Mouse (Mus musculus) limb, embryonic 12.5 days (tissue): ENCODE measurements at regions not wholly inside any gene's neighbourhood (a gene's known extent, or its start where the extent isn't known, plus 50 kb on each side); places are given as distances from the start of the nearest gene placed in this dataset.
A peak's percentile ranks its signal among the peaks of the same experiment; 100 is the strongest.

Source experiments
- ATAC-seq: fragments of 200-750 bp; cut with Nextera tagmentation; 2 replicates; pipeline ENCODE4 v1.8.0; 2017; ENCODE audit warnings: low read depth, moderate TSS enrichment; ENCODE audit not compliant: insufficient number of reproducible peaks, insufficient read depth, low FRiP score, low TSS enrichment
- H3K27ac ChIP-seq: fragments of 300-500 bp; sonication (generic); 2 replicates; pipeline ENCODE4 v1.5.1; 2016; ENCODE audit warnings: mild to moderate bottlenecking, moderate library complexity
- H3K27me3 ChIP-seq: fragments of 300-500 bp; sonication (generic); 2 replicates; pipeline ENCODE4 v1.6.1; 2016; ENCODE audit warnings: mild to moderate bottlenecking, moderate library complexity
- H3K36me3 ChIP-seq: fragments of 300-500 bp; sonication (generic); 2 replicates; pipeline ENCODE4 v1.6.1; 2016; ENCODE audit warnings: mild to moderate bottlenecking, moderate library complexity
- H3K4me1 ChIP-seq: fragments of 300-500 bp; sonication (generic); replicated peaks from 2 replicates; pipeline ENCODE4 v1.6.1; 2016
- H3K4me2 ChIP-seq: fragments of 300-500 bp; sonication (generic); 2 replicates; pipeline ENCODE4 v1.6.1; 2016; ENCODE audit warnings: mild to moderate bottlenecking, moderate library complexity
- H3K4me3 ChIP-seq: fragments of 300-500 bp; sonication (generic); replicated peaks from 2 replicates; pipeline ENCODE4 v1.5.1; 2016; ENCODE audit warnings: mild to moderate bottlenecking
- H3K9ac ChIP-seq: fragments of 300-500 bp; sonication (generic); replicated peaks from 2 replicates; pipeline ENCODE4 v1.6.1; 2016; ENCODE audit warnings: mild to moderate bottlenecking, moderate library complexity
- H3K9me3 ChIP-seq: fragments of 300-500 bp; sonication (generic); 2 replicates; pipeline ENCODE4 v1.6.1; 2016; ENCODE audit warnings: mild to moderate bottlenecking, moderate library complexity
- WGBS: fragments of 180-500 bp; shearing (Covaris S2); methylation state at CpG from one replicate; pipeline ENCODE4 v1.1.7; 2016; 5-methylcytosine and 5-hydroxymethylcytosine counted together

DNA sequence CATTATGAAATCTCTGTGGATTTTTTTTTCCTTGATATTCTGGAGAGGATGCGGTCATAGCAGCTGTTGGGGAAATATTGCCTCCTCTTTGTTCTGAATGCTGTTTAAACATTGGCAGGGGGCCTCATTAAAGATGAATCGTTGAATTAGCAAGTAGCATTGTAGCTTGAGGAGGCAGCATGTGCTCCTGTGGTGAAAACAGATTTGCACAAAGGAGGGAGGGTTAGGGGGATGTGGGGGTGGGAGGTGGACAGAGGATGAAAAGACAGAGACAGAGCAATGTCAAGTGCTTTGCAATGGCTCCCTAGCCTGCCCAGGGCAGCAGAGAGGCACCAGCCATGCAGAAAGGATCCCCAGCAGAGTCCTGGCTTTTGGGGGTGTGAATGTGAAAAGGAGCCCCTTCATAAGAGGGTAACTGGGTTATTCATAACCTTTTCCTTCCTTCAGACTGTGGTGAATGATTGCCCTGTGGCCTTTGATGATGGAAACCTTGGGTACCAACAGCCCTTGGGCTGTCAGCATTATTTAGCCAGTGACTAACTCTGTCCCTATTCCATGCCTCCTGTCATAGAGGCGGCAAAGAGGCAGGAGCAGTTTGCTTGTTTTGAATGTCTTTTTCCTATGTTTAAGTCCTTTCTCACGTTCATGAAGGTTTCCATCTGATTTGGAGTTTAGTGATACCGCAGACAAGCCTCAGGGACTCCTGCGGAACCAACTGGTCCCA lies 1541.6 kb upstream of the Gulo start:
- Histone ChIP-seq H3K9me3 (peaks cover 7% of the 10 kb centered on the region; the same call in 1 of the 2 replicates), H3K27me3 (no peaks in the 10 kb centered on the region), H3K4me1 (0 out of 2 replicates have a peak, but pooled peaks cover 5% of the 10 kb centered on the region), H3K27ac (no peak overlapping the region), H3K36me3 (no peaks in the 10 kb centered on the region), H3K9ac (no peak overlapping the region), H3K4me3 (no peak overlapping the region), H3K4me2 (no peak overlapping the region)
- no peak for ATAC-seq
- WGBS: 64% methylated on average over 6 of the region's 6 CpGs

DNA sequence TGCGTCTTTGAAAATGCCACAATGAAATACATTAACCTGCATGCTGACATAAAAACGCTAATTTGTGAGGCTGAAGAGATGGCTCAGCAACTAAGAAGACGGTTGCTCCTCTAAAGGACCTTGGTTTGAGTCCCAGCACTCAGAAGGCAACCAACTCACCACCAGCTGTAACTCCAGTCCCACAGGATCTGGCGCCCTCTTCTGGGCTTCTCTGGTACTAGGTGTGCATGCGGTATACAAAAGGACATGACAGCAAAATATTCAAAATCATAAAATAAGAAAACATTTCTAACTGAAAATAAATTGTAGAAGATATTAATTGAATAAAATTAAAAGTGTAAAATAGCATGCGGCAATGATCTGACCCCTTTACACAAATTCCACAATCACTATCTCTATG lies 1539.7 kb upstream of the Gulo start:
- Histone ChIP-seq H3K27me3 (no peaks in the 10 kb centered on the region), H3K4me3 (no peak overlapping the region), H3K4me1 (peaks cover 13% of the 10 kb centered on the region), H3K27ac (no peak overlapping the region), H3K36me3 (no peaks in the 10 kb centered on the region), H3K4me2 (no peak overlapping the region), H3K9ac (no peak overlapping the region), H3K9me3 (peaks cover 11% of the 10 kb centered on the region)
- 86% methylated on average over 6 of the region's 6 CpGs for WGBS
- no peak for ATAC-seq

DNA sequence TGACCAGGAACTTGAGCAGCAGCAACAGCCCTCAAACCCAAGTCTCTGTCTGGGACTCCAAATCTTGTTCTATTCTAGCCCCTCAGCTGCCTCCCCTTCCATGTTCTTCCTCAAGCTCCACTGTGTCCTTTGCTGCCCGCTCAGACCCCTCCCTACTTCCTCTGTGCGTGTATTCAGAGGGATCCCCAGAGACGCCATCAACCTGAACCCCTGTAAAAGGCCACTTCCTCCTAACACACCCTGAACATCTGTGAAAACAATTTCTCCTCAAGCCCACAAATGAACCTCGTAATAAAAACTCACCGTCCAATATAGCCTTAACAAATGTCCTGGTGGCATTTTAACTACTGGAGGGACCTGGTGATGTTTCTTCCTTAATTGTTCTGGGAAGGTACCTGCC lies 1536.0 kb upstream of the Gulo start:
- Histone ChIP-seq H3K27me3 (no peaks in the 10 kb centered on the region), H3K9ac (no peak overlapping the region), H3K4me1 (peaks cover 16% of the 10 kb centered on the region), H3K4me3 (no peak overlapping the region), H3K36me3 (no peaks in the 10 kb centered on the region), H3K27ac (peak overlapping the region; percentile 45; the same call in 1 of the 2 replicates), H3K4me2 (no peak overlapping the region), H3K9me3 (peaks cover 21% of the 10 kb centered on the region)
- WGBS: 25% methylated on average over 5 of the region's 5 CpGs
- ATAC-seq: no peak

DNA sequence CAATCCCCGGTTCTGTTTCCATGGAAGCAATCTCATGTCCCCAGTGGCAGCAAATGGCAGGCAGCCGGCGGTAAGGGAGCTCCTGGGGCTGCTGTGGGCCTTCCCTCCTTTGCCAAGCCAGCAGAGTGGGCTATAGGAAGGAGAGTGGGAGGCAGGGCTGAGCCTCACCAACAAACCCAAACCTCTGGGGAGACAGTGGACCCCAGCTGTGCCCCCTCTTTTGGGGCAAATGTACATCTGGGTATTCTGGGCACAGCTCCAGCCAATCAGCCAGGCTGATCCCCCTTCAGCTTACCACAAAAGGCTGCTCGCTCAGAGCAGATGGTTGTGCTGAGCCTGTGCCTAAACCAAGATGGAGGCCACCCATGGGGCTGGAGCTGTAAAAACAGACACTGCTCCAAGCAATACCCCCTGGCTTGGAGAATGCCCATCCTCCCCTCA lies 1532.3 kb upstream of the Gulo start:
- no peak; the same call in 1 of the 2 replicates for ATAC-seq
- Histone ChIP-seq H3K27me3 (no peaks in the 10 kb centered on the region), H3K4me3 (no peak overlapping the region), H3K36me3 (no peaks in the 10 kb centered on the region), H3K9me3 (peaks cover 15% of the 10 kb centered on the region), H3K27ac (peak overlapping the region; percentile 8; the same call in 1 of the 2 replicates), H3K4me1 (peaks cover 29% of the 10 kb centered on the region), H3K4me2 (no peak overlapping the region), H3K9ac (no peak overlapping the region)
- WGBS: 48% methylated on average over 4 of the region's 4 CpGs

DNA sequence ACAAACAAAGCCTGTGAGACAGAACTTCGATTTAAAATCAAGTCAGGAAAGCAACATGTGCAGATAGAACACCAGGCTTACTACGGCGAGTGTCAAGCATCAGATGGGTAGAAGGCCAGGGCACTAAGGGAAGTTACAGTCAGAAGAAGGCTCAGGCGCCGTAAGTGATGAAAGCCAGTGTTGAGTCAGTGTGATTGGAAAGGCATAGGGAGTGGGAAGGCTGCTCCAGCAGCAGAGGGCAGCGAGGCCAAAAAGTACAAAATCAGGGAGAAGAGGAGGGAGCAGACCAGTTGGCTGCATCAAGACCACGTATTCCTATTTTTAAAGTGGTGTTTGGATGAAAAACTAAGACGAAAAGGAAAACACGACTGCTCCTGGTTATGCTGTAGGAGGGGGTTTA lies 1529.7 kb upstream of the Gulo start:
- no peak overlapping the region for H3K4me3 ChIP-seq
- WGBS: 70% methylated on average over 9 of the region's 9 CpGs
- H3K36me3 ChIP-seq: no peaks in the 10 kb centered on the region
- no peak overlapping the region for H3K4me2 ChIP-seq
- H3K9me3 ChIP-seq: peaks cover 9% of the 10 kb centered on the region
- H3K4me1 ChIP-seq: peaks cover 19% of the 10 kb centered on the region
- H3K27me3 ChIP-seq: no peaks in the 10 kb centered on the region
- ATAC-seq: no peak
- H3K9ac ChIP-seq: no peak overlapping the region
- H3K27ac ChIP-seq: no peak overlapping the region

DNA sequence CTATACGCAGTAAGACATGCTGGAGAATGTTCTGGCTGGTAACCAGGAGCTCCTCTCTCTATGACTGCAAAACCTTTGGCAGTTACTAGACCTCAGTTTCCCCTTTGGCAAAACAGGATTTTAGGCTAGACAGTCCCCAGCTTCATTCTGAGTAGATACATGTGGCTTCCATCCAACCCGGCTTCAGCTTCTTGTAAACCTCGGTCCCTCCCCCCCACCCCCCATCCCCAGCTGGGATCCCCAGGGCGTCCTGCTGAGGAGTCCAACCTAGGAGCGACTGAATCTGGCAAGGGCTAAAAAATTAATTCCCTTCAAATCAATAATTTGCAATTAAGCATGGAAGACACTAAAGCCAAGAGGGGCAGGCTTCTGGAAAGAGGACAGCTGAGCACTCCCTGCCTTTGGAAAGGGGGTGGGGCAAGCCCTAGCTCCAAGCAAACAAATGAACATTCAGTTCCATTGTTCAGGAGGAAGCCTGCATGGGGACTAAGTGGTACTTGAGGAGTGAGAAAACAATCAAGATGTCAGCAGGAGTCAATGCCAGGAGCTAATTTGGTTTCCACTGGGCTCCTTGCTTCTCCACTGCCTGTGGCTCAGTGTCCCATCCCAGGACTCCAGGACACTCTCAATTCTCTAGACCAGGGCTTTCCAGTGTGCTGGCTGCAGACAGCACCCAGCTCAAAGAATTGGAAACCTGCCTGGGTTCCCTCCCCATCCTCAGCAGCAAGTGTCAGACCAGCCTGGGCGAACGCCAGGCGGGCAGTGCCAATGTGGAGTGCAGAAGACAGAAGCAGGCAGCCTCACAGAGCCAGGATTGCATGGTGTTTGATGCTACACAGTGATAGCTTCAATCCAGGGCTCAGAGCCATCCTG lies 1528.0 kb upstream of the Gulo start:
- H3K4me3 ChIP-seq: no peak overlapping the region
- ATAC-seq: no peak
- no peak overlapping the region for H3K4me2 ChIP-seq
- no peak overlapping the region for H3K27ac ChIP-seq
- H3K27me3 ChIP-seq: no peaks in the 10 kb centered on the region
- 51% methylated on average over 8 of the region's 8 CpGs for WGBS
- H3K9me3 ChIP-seq: no peaks in the 10 kb centered on the region
- no peaks in the 10 kb centered on the region for H3K36me3 ChIP-seq
- H3K9ac ChIP-seq: no peak overlapping the region
- peaks cover 19% of the 10 kb centered on the region for H3K4me1 ChIP-seq

DNA sequence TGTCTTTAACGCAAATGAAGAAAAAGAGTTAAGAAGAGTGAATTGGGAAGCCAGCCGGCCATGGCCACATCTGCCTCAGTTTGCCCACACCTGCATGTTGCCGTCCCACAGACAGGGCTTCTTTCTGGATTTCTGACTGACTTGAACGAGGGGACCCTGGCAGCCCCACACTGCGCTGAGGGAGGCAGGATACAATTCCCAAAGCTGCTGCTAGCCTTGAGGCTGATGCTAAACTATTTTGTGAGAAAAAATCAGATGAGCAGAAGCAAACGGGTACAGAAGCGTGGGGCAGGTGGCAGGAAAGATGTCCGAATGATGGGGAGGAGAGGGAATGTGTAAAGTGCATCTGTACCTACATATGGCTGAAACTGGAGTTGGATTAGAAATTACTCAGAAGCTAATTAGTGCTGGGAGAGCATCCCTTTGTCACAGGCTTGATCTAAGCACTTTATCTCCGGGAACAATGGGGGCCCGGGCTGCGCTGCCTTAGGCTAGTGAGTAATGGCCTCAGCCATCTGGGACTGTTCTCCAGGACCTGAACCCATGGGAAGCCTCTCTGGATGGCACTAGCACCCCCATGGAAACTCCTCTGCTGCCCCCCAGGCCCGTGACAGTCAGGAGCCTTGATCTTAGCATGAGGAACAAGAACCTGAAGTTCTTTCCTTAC lies 1497.9 kb upstream of the Gulo start:
- Histone ChIP-seq H3K4me1 (no peaks in the 10 kb centered on the region), H3K4me3 (no peak overlapping the region), H3K4me2 (no peak overlapping the region), H3K36me3 (no peaks in the 10 kb centered on the region), H3K9me3 (no peaks in the 10 kb centered on the region), H3K27me3 (no peaks in the 10 kb centered on the region; the same call in 1 of the 2 replicates), H3K27ac (no peak overlapping the region), H3K9ac (no peak overlapping the region)
- no peak for ATAC-seq
- WGBS: 82% methylated on average over 12 of the region's 12 CpGs

DNA sequence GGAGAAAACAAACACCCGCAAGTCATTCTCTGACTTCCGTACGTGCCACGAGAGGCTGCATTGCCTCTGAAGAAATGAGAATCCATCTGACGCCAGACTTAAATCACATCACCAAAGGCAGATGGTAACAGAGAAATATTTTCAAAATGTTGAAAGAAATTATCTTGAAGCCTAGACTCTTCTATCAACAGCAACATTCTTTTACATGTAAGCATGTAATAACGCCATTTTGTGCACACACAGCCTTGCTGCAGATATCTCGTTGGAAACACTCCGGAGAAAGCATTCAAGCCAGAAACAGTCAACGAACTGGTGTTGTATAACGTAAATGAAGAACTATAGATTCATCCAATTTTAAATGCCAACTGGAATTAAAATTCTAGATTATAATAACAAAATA lies 1483.1 kb upstream of the Gulo start:
- WGBS: 95% methylated on average over 10 of the region's 10 CpGs
- Histone ChIP-seq H3K4me1 (no peaks in the 10 kb centered on the region; the same call in 1 of the 2 replicates), H3K4me2 (no peak overlapping the region), H3K27me3 (no peaks in the 10 kb centered on the region), H3K4me3 (no peak overlapping the region), H3K27ac (no peak overlapping the region), H3K9ac (no peak overlapping the region), H3K36me3 (no peaks in the 10 kb centered on the region), H3K9me3 (no peaks in the 10 kb centered on the region; the same call in 1 of the 2 replicates)
- ATAC-seq: no peak

DNA sequence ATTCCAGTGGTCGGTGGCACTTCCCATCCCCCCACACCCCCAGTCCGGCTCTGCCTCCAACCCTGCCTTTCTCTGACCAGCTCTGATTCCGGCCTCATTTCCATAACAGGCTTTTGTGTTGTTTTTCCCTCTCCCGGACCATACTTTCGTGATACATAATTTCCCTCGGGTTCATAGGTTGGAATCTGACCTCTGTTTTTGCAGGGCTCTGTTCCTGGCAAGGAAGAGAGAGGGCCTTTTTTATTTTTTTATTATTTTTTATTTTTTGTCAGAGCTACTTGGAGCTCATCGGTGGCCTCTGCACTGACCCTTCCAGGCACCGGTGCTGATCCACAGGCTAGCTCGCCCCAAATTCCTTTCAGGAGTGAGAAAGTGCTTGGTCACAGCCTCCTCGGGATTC lies 1477.7 kb upstream of the Gulo start:
- no peaks in the 10 kb centered on the region for H3K27me3 ChIP-seq
- H3K36me3 ChIP-seq: no peaks in the 10 kb centered on the region
- H3K4me3 ChIP-seq: no peak overlapping the region
- H3K4me1 ChIP-seq: peaks cover 12% of the 10 kb centered on the region
- H3K9ac ChIP-seq: no peak overlapping the region
- no peak for ATAC-seq
- H3K4me2 ChIP-seq: no peak overlapping the region
- H3K9me3 ChIP-seq: no peaks in the 10 kb centered on the region
- WGBS: 33% methylated on average over 10 of the region's 10 CpGs
- H3K27ac ChIP-seq: no peak overlapping the region

DNA sequence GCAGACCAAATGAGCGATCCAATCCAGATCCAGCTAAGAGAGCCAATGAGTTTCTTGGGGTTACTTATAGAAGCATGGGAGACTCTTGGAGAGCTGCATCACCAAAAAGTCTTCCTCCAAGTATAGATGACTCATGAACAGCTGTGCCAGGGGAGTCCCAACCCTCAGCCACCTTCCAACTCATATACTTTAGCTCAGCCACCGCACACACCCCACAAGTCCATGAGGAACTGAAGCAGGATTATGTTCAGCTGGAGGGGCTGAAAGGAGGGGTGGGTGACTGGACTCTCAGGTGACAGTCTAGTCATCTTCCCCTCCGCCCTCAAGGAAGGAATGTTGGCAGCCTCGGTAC lies 1476.4 kb upstream of the Gulo start:
- ATAC-seq: no peak; the same call in 1 of the 2 replicates
- Histone ChIP-seq H3K9ac (no peak overlapping the region), H3K27me3 (no peaks in the 10 kb centered on the region; the same call in 1 of the 2 replicates), H3K4me2 (no peak overlapping the region), H3K4me3 (no peak overlapping the region), H3K4me1 (peaks cover 12% of the 10 kb centered on the region), H3K27ac (no peak overlapping the region), H3K9me3 (no peaks in the 10 kb centered on the region), H3K36me3 (no peaks in the 10 kb centered on the region)
- 92% methylated on average over 4 of the region's 4 CpGs for whole genome bisulfite sequencing
